Mouse (Mus musculus) kidney, adult 2 months (tissue): ENCODE data around the gene Pxylp1.

ENCODE experiments used
- CTCF ChIP-seq: fragments of 200-500 bp; conservative IDR thresholded peaks from 2 replicates; pipeline ENCODE4 v1.5.1; 2011; ENCODE audit warnings: low read depth, mild to moderate bottlenecking, control low read depth, low read length, moderate library complexity, mixed read lengths; ENCODE audit not compliant: insufficient read depth, insufficient read length
- POLR2A ChIP-seq: fragments of 200-500 bp; IDR thresholded peaks from one replicate; pipeline ENCODE4 v1.6.1; 2011; ENCODE audit warnings: low read depth, low read length, control low read depth

DNA sequence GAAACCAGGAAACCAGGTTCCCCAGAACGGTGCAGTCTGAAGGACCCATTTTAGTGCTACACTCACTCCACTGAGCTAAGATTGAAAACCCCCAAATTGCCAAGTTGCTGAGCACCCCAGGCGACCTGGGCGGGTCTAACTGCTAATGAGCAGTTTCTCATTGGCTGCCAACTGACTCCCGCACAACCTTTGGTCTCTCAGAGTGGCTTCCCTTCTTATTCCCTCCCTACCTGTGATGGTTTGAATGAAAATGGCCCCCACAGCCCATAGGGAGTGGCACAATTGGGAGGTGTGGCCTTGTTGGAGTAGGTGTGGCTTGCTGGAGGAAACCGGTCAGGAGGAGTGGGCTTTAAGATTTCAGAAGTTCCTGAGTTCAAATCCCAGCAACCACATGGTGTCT, 58.9 kb downstream of the Pxylp1 start:
- TF ChIP-seq POLR2A = no peak
- no peak for TF ChIP-seq CTCF
